Mouse (Mus musculus): ENCODE measurements around the gene Klhl9.

- TF ChIP-seq CTCF (IDR thresholded peaks at IDR 0.05; ENCODE audit: control insufficient read depth, insufficient read depth, insufficient replicate concordance, low read depth, low read length) (no peak), POLR2A (IDR thresholded peaks at IDR 0.05; ENCODE audit: control insufficient read depth, low read depth, low read length) (no peak)
Measured at GRCm38 (mm10) chr4:88726727-88727126, 4.5 kb upstream of the Klhl9 start.

Data from testis, adult 2 months (tissue).